Mouse (Mus musculus) lung, postnatal 36 days (tissue): ENCODE results near the gene Olfr65.

Source experiments
- DNase-seq: peaks from one replicate; pipeline ENCODE4 v3.0.0; 2022; ENCODE audit warnings: mixed read lengths

Gene Olfr65

GRCm38 (mm10) chr7:103903187-103903586 lies at the start of gene Olfr65:
TSS of gene Olfr65 (plus strand) at chr7:103903487.
- DNase-seq: no peak

GRCm38 (mm10) chr7:103854669-103855068 lies 48.6 kb upstream of the Olfr65 start:
- no peak for DNase-seq

GRCm38 (mm10) chr7:103859076-103859475 lies 44.2 kb upstream of the Olfr65 start:
- DNase-seq: no peak

GRCm38 (mm10) chr7:103860855-103861254 lies 42.4 kb upstream of the Olfr65 start:
- peak; percentile 1 for DNase-seq

- DNase-seq: no peak
Measured at GRCm38 (mm10) chr7:103861531-103861930, 41.8 kb upstream of the Olfr65 start.

- no peak for DNase-seq
Measured at GRCm38 (mm10) chr7:103865716-103866115, 37.6 kb upstream of the Olfr65 start.

GRCm38 (mm10) chr7:103870667-103871066 lies 32.6 kb upstream of the Olfr65 start:
- no peak for DNase-seq

- no peak for DNase-seq
Measured at GRCm38 (mm10) chr7:103873064-103873463, 30.2 kb upstream of the Olfr65 start.

GRCm38 (mm10) chr7:103874451-103874850 lies 28.8 kb upstream of the Olfr65 start:
- DNase-seq: no peak

GRCm38 (mm10) chr7:103877093-103877492 lies 26.2 kb upstream of the Olfr65 start:
- no peak for DNase-seq

GRCm38 (mm10) chr7:103886152-103886551 lies 17.1 kb upstream of the Olfr65 start, which contains the start of gene Olfr66:
TSS of gene Olfr66 (minus strand) at chr7:103886252.
- no peak for DNase-seq

- DNase-seq: no peak
Measured at GRCm38 (mm10) chr7:103894385-103894784, 8.9 kb upstream of the Olfr65 start, which contains the start of gene Olfr64. TSS of gene Olfr64 (minus strand) at chr7:103894485.

GRCm38 (mm10) chr7:103910047-103910446 lies 6.8 kb downstream of the Olfr65 start:
- DNase-seq: no peak

GRCm38 (mm10) chr7:103912969-103913511 lies 9.8 kb downstream of the Olfr65 start:
- no peak for DNase-seq

GRCm38 (mm10) chr7:103915338-103915737 lies 12.1 kb downstream of the Olfr65 start:
- DNase-seq: no peak

GRCm38 (mm10) chr7:103928525-103928924 lies 25.2 kb downstream of the Olfr65 start, which contains the start of gene Olfr631:
TSS of gene Olfr631 (plus strand) at chr7:103928825.
- no peak for DNase-seq

- no peak for DNase-seq
Measured at GRCm38 (mm10) chr7:103934264-103934663, 31.0 kb downstream of the Olfr65 start, which contains the start of gene Olfr632. TSS of gene Olfr632 (plus strand) at chr7:103934347.

GRCm38 (mm10) chr7:103942730-103943129 lies 39.4 kb downstream of the Olfr65 start:
- peak; percentile 36 for DNase-seq

- DNase-seq: no peak
Measured at GRCm38 (mm10) chr7:103944137-103944536, 40.9 kb downstream of the Olfr65 start, which contains the start of gene Olfr633. TSS of gene Olfr633 (plus strand) at chr7:103944437.
